Mouse (Mus musculus): ENCODE measurements at regions not wholly inside any gene's neighbourhood (a gene's known extent, or its start where the extent isn't known, plus 50 kb on each side); places are given as distances from the start of the nearest gene placed in this dataset.

GRCm38 (mm10) chr19:15108441-15109026 lies 510.7 kb upstream of the Tle4 start:
- Histone ChIP-seq H3K4me1 (replicated peaks; ENCODE audit: control insufficient read depth, insufficient read depth) (no peaks in the 10 kb centered on the region), H3K4me2 (replicated peaks; ENCODE audit: low read depth) (no peak overlapping the region), H3K27me3 (ENCODE audit: control insufficient read depth, insufficient read depth, low read length) (no peaks in the 10 kb centered on the region), H3K4me3 (ENCODE audit: low read depth, low read length) (no peak overlapping the region), H3K9ac (ENCODE audit: low read length) (no peak overlapping the region), H3K36me3 (ENCODE audit: control insufficient read depth, insufficient read depth, low read length) (no peaks in the 10 kb centered on the region), H3K9me3 (ENCODE audit: control insufficient read depth, low read length) (no peaks in the 10 kb centered on the region), H3K27ac (replicated peaks) (no peak overlapping the region)
- TF ChIP-seq CTCF (IDR thresholded peaks at IDR 0.05; ENCODE audit: low read depth) (no peak), EP300 (optimal IDR thresholded peaks at IDR 0.05) (no peak)
- DNase-seq (ENCODE audit: low spot score) (no peak), ATAC-seq (ENCODE audit: low FRiP score, low TSS enrichment) (no peak)
- 81% methylated on average over 4 of the region's 4 CpGs for WGBS

DNA sequence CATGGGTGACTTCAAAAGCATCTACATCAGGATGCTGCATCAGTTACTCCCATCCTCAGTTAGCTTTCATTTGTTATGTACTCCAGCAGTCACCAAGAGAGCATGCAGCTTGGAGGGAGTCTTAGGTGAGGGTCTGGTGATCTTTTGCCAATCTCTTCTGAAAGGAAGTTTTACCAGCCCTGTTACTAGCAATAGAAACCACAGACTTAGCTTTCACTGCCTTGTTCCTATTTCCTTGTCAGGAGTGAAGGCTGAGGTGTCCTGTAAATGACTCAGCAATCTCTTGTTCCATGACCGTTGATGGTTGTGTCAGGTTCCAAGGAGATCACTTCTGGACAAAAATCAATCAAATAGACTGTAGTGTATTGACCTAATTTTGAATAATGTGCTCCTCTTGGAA lies 497.2 kb upstream of the Tle4 start:
- no peaks in the 10 kb centered on the region for H3K9me3 ChIP-seq (ENCODE audit: control insufficient read depth, low read length)
- 63% methylated on average over 1 of the region's 1 CpGs for WGBS
- no peaks in the 10 kb centered on the region for H3K27me3 ChIP-seq (ENCODE audit: control insufficient read depth, insufficient read depth, low read length)

DNA sequence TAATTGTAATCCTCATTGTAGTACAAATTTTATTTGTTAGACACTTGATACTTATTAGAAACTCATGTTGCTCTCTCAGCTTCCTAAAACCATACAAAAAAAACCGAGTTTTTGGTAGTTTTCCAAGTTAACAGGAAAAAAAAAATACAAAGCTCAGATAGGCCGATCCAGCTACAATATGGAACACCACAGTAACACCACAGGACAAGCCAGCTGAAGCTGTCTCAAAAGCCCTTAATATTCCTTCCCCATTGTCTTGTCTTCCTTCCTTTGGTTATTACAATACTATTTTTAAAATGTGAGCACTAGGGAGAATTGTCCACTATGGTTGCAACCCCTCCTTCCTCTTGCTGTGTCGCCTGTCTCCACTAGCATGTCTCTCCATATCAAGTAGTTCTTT lies 495.7 kb upstream of the Tle4 start:
- 70% methylated on average over 3 of the region's 3 CpGs for WGBS
- Histone ChIP-seq H3K4me1 (replicated peaks; ENCODE audit: control insufficient read depth, insufficient read depth) (no peaks in the 10 kb centered on the region), H3K36me3 (ENCODE audit: control insufficient read depth, insufficient read depth, low read length) (no peaks in the 10 kb centered on the region), H3K9ac (ENCODE audit: low read length) (no peak overlapping the region), H3K27me3 (ENCODE audit: control insufficient read depth, insufficient read depth, low read length) (no peaks in the 10 kb centered on the region), H3K4me3 (ENCODE audit: low read depth, low read length) (no peak overlapping the region), H3K27ac (replicated peaks) (no peak overlapping the region), H3K9me3 (ENCODE audit: control insufficient read depth, low read length) (no peaks in the 10 kb centered on the region), H3K4me2 (replicated peaks; ENCODE audit: low read depth) (no peak overlapping the region)
- no peak for ATAC-seq (ENCODE audit: low FRiP score, low TSS enrichment)
- no peak for TF ChIP-seq EP300 (optimal IDR thresholded peaks at IDR 0.05)
- TF ChIP-seq CTCF (IDR thresholded peaks at IDR 0.05; ENCODE audit: low read depth), result no peak
- no peak for DNase-seq (ENCODE audit: low spot score)

More for the DNA sequence above, 497.2 kb upstream of the Tle4 start:
- TF ChIP-seq EP300 (optimal IDR thresholded peaks at IDR 0.05) (no peak), CTCF (IDR thresholded peaks at IDR 0.05; ENCODE audit: low read depth) (no peak)
- H3K4me1 ChIP-seq (replicated peaks; ENCODE audit: control insufficient read depth, insufficient read depth), result no peaks in the 10 kb centered on the region
- H3K27ac ChIP-seq (replicated peaks), result no peak overlapping the region
- ATAC-seq (ENCODE audit: low FRiP score, low TSS enrichment) (no peak), DNase-seq (ENCODE audit: low spot score) (no peak)
- H3K4me2 ChIP-seq (replicated peaks; ENCODE audit: low read depth), result no peak overlapping the region
- H3K36me3 ChIP-seq (ENCODE audit: control insufficient read depth, insufficient read depth, low read length), result no peaks in the 10 kb centered on the region
- no peak overlapping the region for H3K9ac ChIP-seq (ENCODE audit: low read length)
- no peak overlapping the region for H3K4me3 ChIP-seq (ENCODE audit: low read depth, low read length)

GRCm38 (mm10) chr19:15080638-15081037 lies 482.8 kb upstream of the Tle4 start:
- Histone ChIP-seq H3K9me3 (ENCODE audit: control insufficient read depth, low read length) (no peaks in the 10 kb centered on the region), H3K36me3 (ENCODE audit: control insufficient read depth, insufficient read depth, low read length) (no peaks in the 10 kb centered on the region), H3K27me3 (ENCODE audit: control insufficient read depth, insufficient read depth, low read length) (no peaks in the 10 kb centered on the region), H3K9ac (ENCODE audit: low read length) (no peak overlapping the region), H3K4me3 (ENCODE audit: low read depth, low read length) (no peak overlapping the region), H3K4me2 (replicated peaks; ENCODE audit: low read depth) (no peak overlapping the region), H3K27ac (replicated peaks) (no peak overlapping the region), H3K4me1 (replicated peaks; ENCODE audit: control insufficient read depth, insufficient read depth) (no peaks in the 10 kb centered on the region)
- no peak for ATAC-seq (ENCODE audit: low FRiP score, low TSS enrichment)
- 89% methylated on average over 4 of the region's 4 CpGs for whole genome bisulfite sequencing
- TF ChIP-seq EP300 (optimal IDR thresholded peaks at IDR 0.05) (no peak), CTCF (IDR thresholded peaks at IDR 0.05; ENCODE audit: low read depth) (no peak)
- no peak for DNase-seq (ENCODE audit: low spot score)

GRCm38 (mm10) chr19:15057801-15058200 lies 459.9 kb upstream of the Tle4 start:
- Histone ChIP-seq H3K27ac (replicated peaks) (no peak overlapping the region), H3K36me3 (ENCODE audit: control insufficient read depth, insufficient read depth, low read length) (no peaks in the 10 kb centered on the region), H3K27me3 (ENCODE audit: control insufficient read depth, insufficient read depth, low read length) (no peaks in the 10 kb centered on the region), H3K4me2 (replicated peaks; ENCODE audit: low read depth) (no peak overlapping the region), H3K9me3 (ENCODE audit: control insufficient read depth, low read length) (no peaks in the 10 kb centered on the region), H3K4me3 (ENCODE audit: low read depth, low read length) (no peak overlapping the region), H3K4me1 (replicated peaks; ENCODE audit: control insufficient read depth, insufficient read depth) (no peaks in the 10 kb centered on the region), H3K9ac (ENCODE audit: low read length) (no peak overlapping the region)
- ATAC-seq (ENCODE audit: low FRiP score, low TSS enrichment) (no peak), DNase-seq (ENCODE audit: low spot score) (no peak)
- TF ChIP-seq CTCF (IDR thresholded peaks at IDR 0.05; ENCODE audit: low read depth), result no peak
- 78% methylated on average over 3 of the region's 3 CpGs for WGBS

- Histone ChIP-seq H3K9me3 (ENCODE audit: control insufficient read depth, low read length) (no peaks in the 10 kb centered on the region), H3K4me1 (replicated peaks; ENCODE audit: control insufficient read depth, insufficient read depth) (no peaks in the 10 kb centered on the region), H3K9ac (ENCODE audit: low read length) (no peak overlapping the region), H3K4me2 (replicated peaks; ENCODE audit: low read depth) (no peak overlapping the region), H3K4me3 (ENCODE audit: low read depth, low read length) (no peak overlapping the region), H3K27ac (replicated peaks) (no peak overlapping the region), H3K36me3 (ENCODE audit: control insufficient read depth, insufficient read depth, low read length) (no peaks in the 10 kb centered on the region), H3K27me3 (ENCODE audit: control insufficient read depth, insufficient read depth, low read length) (no peaks in the 10 kb centered on the region)
- TF ChIP-seq EP300 (optimal IDR thresholded peaks at IDR 0.05) (no peak), CTCF (IDR thresholded peaks at IDR 0.05; ENCODE audit: low read depth) (no peak)
- DNase-seq (ENCODE audit: low spot score) (no peak), ATAC-seq (ENCODE audit: low FRiP score, low TSS enrichment) (no peak)
- 36% methylated on average over 3 of the region's 3 CpGs for WGBS
Observed at GRCm38 (mm10) chr19:15053582-15054141, 455.8 kb upstream of the Tle4 start.

Data from stomach, postnatal 0 days (tissue).